Mouse (Mus musculus) adrenal gland, adult 2 months (tissue): ENCODE measurements at regions not wholly inside any gene's neighbourhood (a gene's known extent, or its start where the extent isn't known, plus 50 kb on each side); places are given as distances from the start of the nearest gene placed in this dataset.
"Not testable (repeated sequence)": the region's sequence is repeated elsewhere in the genome, so short reads cannot be mapped to it uniquely, and the experiment has no call there.

Experiments used
- DNase-seq: peaks from one replicate; pipeline ENCODE4 v3.0.0; 2021

DNA sequence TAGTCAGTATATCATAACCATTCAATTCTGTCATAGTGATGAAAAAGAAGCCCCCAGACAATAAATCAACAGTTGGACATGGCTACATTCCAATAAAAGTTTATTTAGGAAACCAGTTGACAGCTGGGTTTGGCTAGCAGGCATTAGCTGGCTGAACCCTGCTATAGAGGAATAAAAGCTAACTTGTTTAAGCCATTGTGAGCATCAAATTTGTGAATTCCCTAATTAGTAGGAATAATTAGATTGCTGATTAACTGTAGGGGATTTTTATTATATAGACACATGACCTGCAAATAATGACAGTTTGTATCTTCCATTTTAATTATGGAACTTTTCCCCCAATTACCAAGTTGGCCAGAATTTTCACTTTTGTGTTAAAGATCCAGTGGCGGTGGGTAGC, 659.8 kb downstream of the Rwdd3 start:
- DNase-seq: no peak

DNA sequence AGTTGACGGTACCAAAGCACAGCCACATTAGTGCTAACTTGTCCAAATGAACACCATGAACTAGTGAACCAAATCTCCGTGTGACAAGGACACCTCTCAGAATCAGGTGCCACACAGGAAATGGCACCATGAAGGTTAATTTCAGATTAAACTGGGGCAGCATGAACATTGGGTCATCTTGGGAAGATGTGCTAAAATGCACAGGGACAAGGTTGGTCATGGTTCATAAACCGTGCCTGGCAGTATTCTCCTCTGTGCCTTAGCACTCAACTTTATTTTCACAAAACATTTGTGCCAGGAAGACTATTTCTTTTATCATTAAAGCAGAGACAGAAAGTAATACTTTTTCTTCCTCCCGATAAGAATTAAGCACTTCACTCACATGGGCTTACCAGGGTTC, 672.6 kb downstream of the Rwdd3 start:
- DNase-seq: no peak

DNA sequence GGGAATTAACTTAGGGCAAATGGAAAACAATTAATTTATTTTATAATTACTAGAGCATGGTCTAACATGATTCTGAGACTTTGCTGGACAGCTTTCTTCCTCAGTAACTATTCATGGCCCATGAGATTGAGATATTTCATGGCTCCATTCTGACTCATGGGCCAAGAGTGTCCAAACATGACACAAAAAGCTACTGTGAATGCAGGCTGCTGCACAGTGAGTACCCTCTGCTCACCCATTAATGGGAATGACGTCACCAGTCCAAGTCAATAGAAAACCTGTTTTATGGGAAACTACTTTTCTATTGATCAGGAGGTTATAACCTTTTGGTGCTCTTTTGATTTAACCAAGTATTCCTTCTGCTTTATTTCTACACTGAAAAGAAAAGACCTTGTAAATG, 693.6 kb downstream of the Rwdd3 start:
- no peak for DNase-seq

DNA sequence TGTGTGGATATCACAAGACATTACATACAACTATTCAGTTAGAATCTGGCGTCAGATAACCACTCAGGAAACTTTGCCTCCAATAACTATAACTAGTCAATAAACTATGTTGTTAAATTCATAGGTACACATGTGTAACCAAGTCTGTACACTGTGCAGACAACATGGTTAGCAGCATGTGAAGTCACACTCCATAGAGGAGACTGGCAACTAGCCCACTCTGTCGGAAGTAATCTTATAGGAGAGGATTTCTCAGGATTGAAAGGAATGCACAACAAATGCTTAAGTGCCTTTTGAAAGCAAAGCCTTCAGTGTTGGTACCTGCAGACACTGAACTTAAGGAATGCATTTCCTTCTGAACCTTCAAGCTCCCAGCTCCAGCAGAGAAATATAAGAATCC, 693.0 kb upstream of the Ptbp2 start:
- no peak for DNase-seq

DNA sequence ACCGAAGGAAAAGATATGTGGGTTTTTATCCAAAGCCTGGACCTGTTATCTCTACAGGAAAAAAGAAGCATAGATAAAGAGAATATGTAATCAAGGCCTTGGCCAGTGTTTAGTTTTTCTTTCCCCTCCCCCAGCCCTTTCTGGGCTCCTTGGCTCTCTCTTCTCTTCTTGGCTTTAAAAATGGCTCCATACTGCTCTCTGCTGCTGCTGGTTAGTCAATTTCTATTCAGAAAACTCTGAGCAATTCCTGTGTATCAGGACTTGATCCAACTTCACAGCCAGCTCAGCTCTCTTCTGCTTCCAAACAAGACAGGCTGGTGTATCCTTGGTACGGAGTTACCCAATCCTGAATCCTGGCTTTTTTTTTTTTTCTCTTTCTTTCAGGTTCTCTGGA, 689.4 kb upstream of the Ptbp2 start:
- DNase-seq: peak; percentile 75

DNA sequence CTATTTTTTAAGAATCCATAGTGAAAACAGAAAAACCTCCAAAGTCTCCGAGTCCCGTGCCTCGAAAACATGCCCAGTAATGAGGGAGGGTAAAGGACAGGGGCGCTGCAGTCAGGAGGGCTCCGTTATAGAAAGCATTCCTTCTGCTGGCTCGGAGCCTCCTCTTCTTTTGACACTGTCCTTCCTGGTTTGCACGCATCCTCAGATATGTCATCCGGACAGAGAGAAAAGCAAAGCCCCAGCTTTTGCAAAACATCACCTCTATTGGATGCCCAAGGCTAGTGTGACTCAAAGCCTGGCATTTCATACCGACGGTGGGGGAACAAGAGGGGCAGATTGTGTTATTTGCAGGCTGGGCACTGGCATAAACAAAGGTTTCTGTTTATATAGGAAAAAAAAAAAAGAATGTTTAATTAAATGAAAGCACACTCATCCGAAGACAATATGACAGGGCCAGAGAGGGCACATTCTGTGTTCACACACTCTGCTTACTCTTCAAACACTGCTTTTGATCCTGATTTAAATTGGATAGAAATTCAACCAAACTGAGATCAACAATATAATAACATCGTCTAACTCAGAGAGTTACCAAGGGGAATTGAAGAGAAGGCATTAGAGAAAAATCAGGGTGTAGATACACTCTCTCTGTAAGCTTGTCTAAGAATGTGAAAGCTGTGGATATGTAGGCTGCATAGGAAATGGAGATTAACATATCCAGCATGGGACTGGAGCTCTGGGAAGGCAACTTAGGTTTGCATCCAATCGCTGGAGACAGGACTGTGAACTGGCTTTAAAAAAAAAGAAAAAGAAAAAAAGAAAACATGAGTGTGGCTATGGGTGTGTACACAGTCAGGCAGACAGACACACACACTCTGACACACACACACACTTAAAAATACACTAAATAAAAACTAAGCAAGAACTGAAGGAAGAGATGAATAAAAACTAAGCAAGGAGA, 688.7 kb upstream of the Ptbp2 start:
- DNase-seq: peak; percentile 60

DNA sequence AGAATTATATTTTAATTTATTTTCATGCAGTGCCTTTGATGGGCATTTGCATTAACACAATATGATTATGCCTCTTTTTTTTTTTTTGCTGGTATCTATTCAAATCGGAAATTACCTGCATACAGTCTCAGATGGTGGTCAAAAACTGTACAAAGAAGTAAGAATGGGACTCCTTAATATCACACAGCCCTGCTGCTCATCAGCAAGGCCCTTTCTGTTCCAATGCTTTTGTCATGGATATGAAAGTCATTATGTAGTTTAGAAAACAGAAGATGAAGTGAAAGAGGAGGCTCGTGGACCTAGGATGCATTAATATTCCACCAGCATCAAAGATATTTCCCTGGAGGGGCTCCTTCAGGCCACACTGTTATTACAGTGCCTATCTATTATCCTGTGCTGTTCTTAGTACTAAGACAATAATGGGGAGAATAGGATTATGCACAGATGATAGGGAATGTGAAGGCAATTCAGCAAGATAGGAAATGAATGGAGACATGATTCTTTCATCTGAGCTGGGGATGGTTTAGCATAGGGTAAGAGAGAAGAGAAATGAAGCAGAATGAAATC, 687.7 kb upstream of the Ptbp2 start:
- DNase-seq: no peak

DNA sequence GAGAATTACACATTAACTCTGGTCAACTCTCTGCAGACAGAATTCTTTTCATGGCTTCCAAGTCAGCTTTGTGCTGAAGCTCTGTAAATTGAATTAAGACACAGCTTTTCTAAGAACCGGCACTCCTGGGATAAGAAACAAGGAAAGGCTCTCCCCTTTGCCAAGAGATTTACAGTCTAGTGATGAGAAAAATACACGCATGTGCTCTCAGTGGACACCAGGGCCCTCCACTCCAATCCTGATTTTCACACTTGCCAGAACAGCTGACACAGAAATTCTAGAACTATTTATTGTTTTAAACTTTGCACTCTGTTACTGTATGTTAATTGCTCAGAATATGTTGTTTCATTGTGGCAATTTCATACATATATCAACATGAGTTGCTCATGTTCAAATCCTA, 684.6 kb upstream of the Ptbp2 start:
- no peak for DNase-seq

DNA sequence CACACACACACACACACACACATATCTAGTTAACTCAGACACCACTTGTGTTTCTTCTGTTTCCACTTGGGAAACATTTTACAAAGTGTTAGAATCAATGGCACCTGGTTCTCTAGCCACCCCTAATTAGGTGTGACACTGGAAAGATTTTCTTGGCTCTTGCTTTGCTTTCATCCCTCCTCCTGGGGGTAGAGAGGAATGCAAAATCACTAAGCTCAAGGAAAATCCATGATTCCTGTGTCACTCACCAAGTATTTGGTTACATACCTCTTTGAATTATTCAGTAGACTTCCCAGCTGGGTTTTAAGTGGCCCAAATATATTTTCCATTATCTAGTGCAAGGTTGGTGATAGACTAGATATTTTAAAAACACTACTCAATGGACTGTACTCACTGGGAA, 676.5 kb upstream of the Ptbp2 start:
- no peak for DNase-seq

DNA sequence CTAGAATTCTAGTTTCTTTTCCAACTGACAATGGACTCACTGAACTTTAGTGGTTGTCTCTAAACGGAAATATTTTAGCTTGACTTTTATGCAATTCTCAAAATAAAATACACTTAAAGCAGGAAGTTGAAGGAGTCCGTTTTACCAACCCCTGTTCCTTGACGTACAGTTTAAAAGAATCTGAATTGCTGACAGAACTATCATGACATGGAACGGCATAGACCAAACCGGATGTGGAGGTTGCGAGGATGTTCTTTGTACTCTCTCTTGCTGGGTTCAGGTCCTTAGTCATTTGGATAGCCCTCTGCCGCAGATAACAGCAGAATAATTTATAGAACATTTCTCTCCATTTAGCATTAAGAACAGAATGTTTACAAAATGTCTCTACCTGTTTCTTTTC, 673.6 kb upstream of the Ptbp2 start:
- DNase-seq: no peak

DNA sequence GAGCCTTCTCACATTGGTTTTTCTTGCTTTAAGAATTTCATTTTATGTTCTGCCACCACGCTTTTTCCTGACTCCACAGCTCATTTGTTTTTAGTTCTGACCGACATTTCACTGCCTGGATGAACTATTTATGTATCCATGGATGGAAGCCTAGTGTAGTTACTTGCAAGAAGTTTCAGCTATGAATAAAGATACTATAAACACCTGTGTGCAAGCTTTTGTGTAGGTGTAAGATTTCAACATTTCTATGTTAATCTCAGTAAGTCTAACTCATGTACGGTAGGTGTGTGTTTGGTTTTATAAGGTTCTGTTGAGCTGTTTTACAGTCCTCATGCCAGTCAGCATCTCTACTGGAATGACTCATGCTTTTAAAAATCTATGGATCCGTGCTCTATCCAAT, 656.9 kb upstream of the Ptbp2 start:
- DNase-seq: no peak

DNA sequence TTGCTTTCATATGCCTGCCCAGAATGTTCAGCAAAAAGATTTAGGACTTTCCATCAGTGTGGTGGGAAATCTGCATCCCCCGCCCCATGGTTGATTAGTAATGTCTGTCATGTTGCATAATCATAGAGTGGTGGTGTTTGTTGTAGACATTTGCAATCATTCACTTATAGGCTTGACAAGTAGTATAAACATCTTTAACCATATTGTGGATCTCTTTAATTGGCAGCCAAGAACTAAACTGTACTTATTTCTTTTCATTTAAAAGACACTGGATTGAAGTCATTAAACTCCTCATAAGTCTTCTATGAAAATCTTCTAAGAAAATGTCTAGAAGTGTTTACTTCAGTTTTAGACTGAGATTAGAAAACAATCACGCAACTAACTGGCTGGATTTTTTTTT, 646.0 kb upstream of the Ptbp2 start:
- DNase-seq: no peak

DNA sequence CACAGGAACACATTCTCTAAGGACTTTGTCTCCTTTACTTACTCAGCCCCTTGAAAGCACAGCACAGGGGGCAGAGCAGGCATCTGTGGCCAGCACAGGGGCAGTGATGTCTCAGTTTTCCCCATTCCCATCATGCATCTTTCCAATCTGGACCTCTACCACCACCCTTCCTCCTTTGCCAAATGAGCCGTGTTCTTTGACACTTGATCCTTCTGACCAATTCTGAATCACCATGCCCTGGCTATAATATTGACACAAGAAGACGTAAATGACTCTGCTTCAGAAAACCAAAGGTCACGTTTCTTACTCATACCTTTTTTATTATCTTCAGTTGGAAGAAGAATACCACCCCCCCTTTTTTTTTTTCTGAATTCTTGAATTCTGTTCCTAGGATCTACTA, 632.4 kb upstream of the Ptbp2 start:
- peak; percentile 27 for DNase-seq

DNA sequence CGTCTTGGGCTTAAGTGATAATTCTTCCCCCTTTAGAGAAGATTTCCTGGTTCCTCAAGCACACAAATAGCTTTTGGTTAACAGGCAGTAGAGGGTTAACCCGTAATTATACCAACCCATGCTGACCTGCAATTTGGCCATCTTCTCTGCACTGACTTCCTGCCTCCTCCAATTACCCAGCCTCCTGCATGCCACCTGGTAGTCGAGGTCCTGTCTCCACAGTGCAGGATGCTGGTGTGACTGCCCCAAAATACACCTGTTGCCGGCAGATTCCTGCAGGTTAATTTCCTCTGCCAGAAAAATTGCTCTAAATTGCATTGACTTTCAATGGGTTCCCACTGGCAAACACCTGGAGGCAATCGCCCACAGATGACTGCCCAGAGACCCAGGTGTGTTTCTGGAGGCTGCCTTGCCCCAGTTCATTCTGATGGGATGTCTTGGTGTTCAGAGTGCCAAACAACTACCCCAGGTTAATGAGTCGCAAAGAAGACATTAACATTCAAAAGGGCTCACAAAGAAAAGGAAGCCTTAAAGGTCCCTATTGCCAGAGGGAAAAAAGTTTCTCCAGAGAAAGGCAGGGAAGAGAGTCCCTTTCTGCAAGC, 591.5 kb upstream of the Ptbp2 start:
- DNase-seq: no peak

DNA sequence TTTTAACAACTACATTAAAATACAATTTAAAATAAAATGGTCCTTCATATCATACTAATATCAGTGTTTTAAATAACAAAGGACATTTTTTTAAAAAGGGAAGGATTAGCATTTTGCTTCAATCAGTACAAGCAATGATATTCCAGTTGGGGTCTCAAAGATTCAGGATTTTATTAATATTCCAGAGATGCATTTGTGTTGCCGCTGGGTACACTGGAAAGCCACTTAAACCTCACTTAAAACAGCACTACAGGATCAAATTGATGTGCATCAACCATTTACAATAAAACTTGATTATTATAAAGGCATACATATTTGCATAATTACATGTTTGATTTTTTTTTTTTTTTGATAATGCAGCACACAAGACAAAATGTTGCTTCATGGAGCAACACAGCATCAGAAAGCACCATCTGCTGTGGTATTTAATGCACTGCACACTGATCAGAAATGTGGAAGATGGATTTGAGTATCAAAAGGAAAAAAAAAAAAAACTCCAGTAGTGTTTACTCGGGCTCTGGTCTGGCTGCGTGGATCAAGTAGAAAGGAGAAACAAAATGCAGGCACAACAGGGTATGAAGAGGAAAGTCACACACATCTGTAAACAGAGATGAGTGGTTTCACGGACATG, 558.6 kb upstream of the Ptbp2 start:
- no peak for DNase-seq

DNA sequence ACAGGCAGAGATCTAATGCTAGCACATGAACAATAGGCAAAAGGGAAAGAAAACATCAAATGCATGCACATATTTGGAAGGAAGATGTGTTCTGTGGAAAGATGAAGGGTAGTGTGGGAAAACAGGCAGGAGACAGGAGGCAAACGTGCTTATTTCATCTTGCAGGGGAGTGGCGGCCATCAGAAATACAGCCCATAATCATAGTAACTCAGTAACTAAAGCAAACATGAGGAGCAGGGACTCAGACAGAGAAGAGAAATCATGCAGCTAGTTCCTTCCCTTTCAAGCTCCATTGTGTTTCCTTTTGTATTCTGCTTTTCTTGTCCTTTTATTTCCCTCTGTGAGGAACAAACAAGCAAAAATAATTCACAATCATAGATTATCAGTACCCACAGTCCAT, 557.6 kb upstream of the Ptbp2 start:
- no peak for DNase-seq

DNA sequence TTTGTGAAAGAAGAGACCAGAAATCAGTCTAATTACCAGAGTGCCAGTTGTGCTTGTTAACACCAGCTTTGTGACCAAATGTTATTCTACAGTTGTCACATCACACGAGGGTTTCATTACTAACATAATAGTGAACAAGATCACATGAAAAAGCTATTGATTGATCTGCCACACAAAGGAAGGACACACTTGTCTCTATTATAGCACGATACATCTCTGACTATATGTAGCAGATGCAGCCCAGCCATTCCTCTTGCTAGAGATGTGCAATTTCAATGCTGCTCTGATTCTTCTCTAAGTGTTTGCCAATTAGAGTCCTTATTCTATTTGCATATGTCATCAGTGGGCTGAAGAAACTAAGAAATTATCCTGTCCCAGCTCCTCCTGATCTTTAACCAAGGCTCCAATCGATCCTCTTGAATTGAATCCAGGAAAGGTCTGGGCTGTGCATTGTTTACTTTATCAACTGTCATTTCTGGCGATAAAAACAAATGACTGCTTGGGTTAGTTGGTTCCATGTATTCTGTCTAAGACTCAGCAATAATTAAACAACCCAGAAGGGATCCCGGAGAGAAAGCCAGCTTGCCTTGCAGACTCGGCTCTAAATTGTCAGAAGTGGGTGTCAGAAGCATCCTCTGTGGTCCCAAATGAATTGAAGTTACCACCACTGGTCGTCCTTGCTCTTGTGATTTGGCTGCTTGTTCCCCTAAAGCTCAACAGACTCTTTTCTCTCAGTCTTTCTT, 551.7 kb upstream of the Ptbp2 start:
- no peak for DNase-seq

DNA sequence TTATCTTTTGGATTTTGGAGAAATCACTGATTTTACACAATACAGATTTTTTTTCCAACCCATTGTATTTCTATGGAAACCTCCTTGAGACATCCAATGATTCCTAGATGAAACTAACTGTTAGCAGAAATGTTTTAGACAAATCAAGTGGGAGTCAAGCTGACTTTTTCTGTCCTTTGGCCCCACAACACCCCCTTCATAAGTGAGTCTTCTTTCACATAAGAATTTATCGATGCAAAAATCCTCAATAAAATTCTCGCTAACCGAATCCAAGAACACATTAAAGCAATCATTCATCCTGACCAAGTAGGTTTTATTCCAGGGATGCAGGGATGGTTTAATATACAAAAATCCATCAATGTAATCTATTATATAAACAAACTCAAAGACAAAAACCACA, 522.8 kb upstream of the Ptbp2 start:
- not testable (repeated sequence) for DNase-seq

DNA sequence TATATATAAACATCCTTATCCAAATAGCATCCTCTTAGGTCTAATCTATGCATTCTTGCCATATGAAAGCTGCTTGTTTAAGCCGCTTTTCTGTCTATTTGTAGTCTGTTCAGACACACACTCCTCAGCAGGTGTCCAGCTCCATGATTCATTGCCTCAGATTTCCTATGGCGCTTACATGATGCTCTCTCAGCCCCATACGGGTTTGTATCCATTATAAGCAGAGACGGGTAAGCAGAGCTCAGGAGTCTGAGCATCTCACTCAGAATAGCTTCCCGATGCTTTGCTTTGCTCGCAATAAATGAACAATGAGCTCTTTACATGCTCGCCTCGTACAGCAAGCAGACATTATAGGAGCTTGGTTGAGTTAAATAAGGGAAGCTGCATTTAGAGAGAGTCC, 521.3 kb upstream of the Ptbp2 start:
- no peak for DNase-seq
